Mouse (Mus musculus): ENCODE measurements around the gene Ajuba. TPM values are rescaled to one million over a fixed set of nuclear protein-coding genes. Genes with fewer than 3 reads are reported as not detected.

Ajuba gene
- total and polyA plus RNA-seq, 3 experiments = 0.08 TPM; not detected in 1

GRCm38 (mm10) chr14:54582536-54582935, 5.2 kb upstream of the Ajuba start:
- Histone ChIP-seq H3K4me3 (ENCODE audit: control insufficient read depth in 1 of 2, insufficient read depth in 1 of 2, low read depth in 2 of 2, low read length in 2 of 2) (no peak overlapping the region), H3K9me3 (replicated peaks; ENCODE audit: insufficient read depth, low read length) (no peaks in the 10 kb centered on the region), H3K9ac (ENCODE audit: control insufficient read depth, low read depth, low read length, poor library complexity, severe bottlenecking) (no peak overlapping the region), H3K27ac (ENCODE audit: control insufficient read depth, low read depth, low read length) (no peak overlapping the region), H3K79me2 (ENCODE audit: control insufficient read depth, insufficient read depth, low read length, poor library complexity) (no peaks in the 10 kb centered on the region), H3K4me1 (ENCODE audit: control insufficient read depth in 1 of 2, insufficient read depth in 2 of 2, low read length in 2 of 2) (no peaks in the 10 kb centered on the region; a peak in 1 of 4 replicates), H3K36me3 (ENCODE audit: control insufficient read depth in 1 of 2, insufficient read depth in 2 of 2, low read length in 2 of 2) (no peaks in the 10 kb centered on the region), H3K27me3 (ENCODE audit: control insufficient read depth in 1 of 2, insufficient read depth in 2 of 2, low read length in 2 of 2) (no peaks in the 10 kb centered on the region)
- TF ChIP-seq MYC (IDR thresholded peaks at IDR 0.05; ENCODE audit: low read depth, low read length) = no peak
- TF ChIP-seq USF2 (IDR thresholded peaks at IDR 0.05; ENCODE audit: borderline replicate concordance in 1 of 2, insufficient read depth in 1 of 2, low read depth in 1 of 2, low read length in 2 of 2) = no peak
- TF ChIP-seq POLR2AphosphoS5 (IDR thresholded peaks at IDR 0.05; ENCODE audit: borderline replicate concordance, low read depth, low read length) = no peak
- no peak for TF ChIP-seq E2F4 (IDR thresholded peaks at IDR 0.05; ENCODE audit: borderline replicate concordance, low read depth, low read length)
- TF ChIP-seq MAZ (IDR thresholded peaks at IDR 0.05; ENCODE audit: low read depth, low read length) = no peak
- no peak for TF ChIP-seq MAFK (IDR thresholded peaks at IDR 0.05; ENCODE audit: borderline replicate concordance, low read depth, low read length)
- TF ChIP-seq ZKSCAN1 (IDR thresholded peaks at IDR 0.05; ENCODE audit: low read depth, low read length) = no peak
- TF ChIP-seq RAD21 (IDR thresholded peaks at IDR 0.05; ENCODE audit: low read depth, low read length) = no peak
- no peak for TF ChIP-seq HCFC1 (IDR thresholded peaks at IDR 0.05; ENCODE audit: low read depth, low read length)
- no peak for TF ChIP-seq TCF12 (IDR thresholded peaks at IDR 0.05; ENCODE audit: low read depth, low read length)
- no peak for TF ChIP-seq ZNF384 (IDR thresholded peaks at IDR 0.05; ENCODE audit: low read depth, low read length)
- TF ChIP-seq BHLHE40 (IDR thresholded peaks at IDR 0.05; ENCODE audit: borderline replicate concordance, low read depth, low read length) = no peak
- no peak for TF ChIP-seq RCOR1 (IDR thresholded peaks at IDR 0.05; ENCODE audit: low read depth, low read length)
- no peak for TF ChIP-seq ZMIZ1 (IDR thresholded peaks at IDR 0.05; ENCODE audit: low read depth, low read length)
- TF ChIP-seq CHD1 (IDR thresholded peaks at IDR 0.05; ENCODE audit: low read depth, low read length) = no peak
- no peak for TF ChIP-seq ETS1 (IDR thresholded peaks at IDR 0.05; ENCODE audit: low read depth, low read length)
- no peak for TF ChIP-seq TBP (IDR thresholded peaks at IDR 0.05; ENCODE audit: low read depth, low read length)
- no peak for TF ChIP-seq UBTF (IDR thresholded peaks at IDR 0.05; ENCODE audit: borderline replicate concordance, insufficient read depth, low read depth, low read length)
- no peak for DNase-seq (ENCODE audit: low read depth, low spot score)

- Histone ChIP-seq H3K4me3 (ENCODE audit: control insufficient read depth in 1 of 2, insufficient read depth in 1 of 2, low read depth in 2 of 2, low read length in 2 of 2) (no peak overlapping the region), H3K27ac (ENCODE audit: control insufficient read depth, low read depth, low read length) (no peak overlapping the region), H3K9me3 (replicated peaks; ENCODE audit: insufficient read depth, low read length) (no peaks in the 10 kb centered on the region), H3K79me2 (ENCODE audit: control insufficient read depth, insufficient read depth, low read length, poor library complexity) (no peaks in the 10 kb centered on the region), H3K27me3 (ENCODE audit: control insufficient read depth in 1 of 2, insufficient read depth in 2 of 2, low read length in 2 of 2) (no peaks in the 10 kb centered on the region), H3K4me1 (ENCODE audit: control insufficient read depth in 1 of 2, insufficient read depth in 2 of 2, low read length in 2 of 2) (no peaks in the 10 kb centered on the region; a peak in 1 of 4 replicates), H3K9ac (ENCODE audit: control insufficient read depth, low read depth, low read length, poor library complexity, severe bottlenecking) (no peak overlapping the region), H3K36me3 (ENCODE audit: control insufficient read depth in 1 of 2, insufficient read depth in 2 of 2, low read length in 2 of 2) (no peaks in the 10 kb centered on the region)
- no peak for TF ChIP-seq POLR2AphosphoS2 (IDR thresholded peaks at IDR 0.05; ENCODE audit: low read length)
- no peak for TF ChIP-seq POLR2A (IDR thresholded peaks at IDR 0.05; ENCODE audit: control insufficient read depth in 1 of 2, insufficient read depth in 1 of 2, low read depth in 1 of 2, low read length in 2 of 2, poor library complexity in 1 of 2)
- TF ChIP-seq BHLHE40 (IDR thresholded peaks at IDR 0.05; ENCODE audit: borderline replicate concordance, low read depth, low read length) = no peak
- no peak for TF ChIP-seq E2F4 (IDR thresholded peaks at IDR 0.05; ENCODE audit: borderline replicate concordance, low read depth, low read length)
- TF ChIP-seq HCFC1 (IDR thresholded peaks at IDR 0.05; ENCODE audit: low read depth, low read length) = no peak
- TF ChIP-seq MAFK (IDR thresholded peaks at IDR 0.05; ENCODE audit: borderline replicate concordance, low read depth, low read length) = no peak
- TF ChIP-seq EP300 (IDR thresholded peaks at IDR 0.05; ENCODE audit: low read depth in 1 of 2, low read length in 2 of 2) = no peak
- no peak for TF ChIP-seq MYC (IDR thresholded peaks at IDR 0.05; ENCODE audit: low read depth, low read length)
- no peak for TF ChIP-seq CHD1 (IDR thresholded peaks at IDR 0.05; ENCODE audit: low read depth, low read length)
- TF ChIP-seq ETS1 (IDR thresholded peaks at IDR 0.05; ENCODE audit: low read depth, low read length) = no peak
- TF ChIP-seq GABPA (IDR thresholded peaks at IDR 0.05; ENCODE audit: low read depth, low read length) = no peak
- DNase-seq (ENCODE audit: low read depth, low spot score) = no peak
Observed at GRCm38 (mm10) chr14:54579638-54580037, 2.3 kb upstream of the Ajuba start.
